Mouse (Mus musculus): Measurements from ENCODE around the gene Dohh.

DNA sequence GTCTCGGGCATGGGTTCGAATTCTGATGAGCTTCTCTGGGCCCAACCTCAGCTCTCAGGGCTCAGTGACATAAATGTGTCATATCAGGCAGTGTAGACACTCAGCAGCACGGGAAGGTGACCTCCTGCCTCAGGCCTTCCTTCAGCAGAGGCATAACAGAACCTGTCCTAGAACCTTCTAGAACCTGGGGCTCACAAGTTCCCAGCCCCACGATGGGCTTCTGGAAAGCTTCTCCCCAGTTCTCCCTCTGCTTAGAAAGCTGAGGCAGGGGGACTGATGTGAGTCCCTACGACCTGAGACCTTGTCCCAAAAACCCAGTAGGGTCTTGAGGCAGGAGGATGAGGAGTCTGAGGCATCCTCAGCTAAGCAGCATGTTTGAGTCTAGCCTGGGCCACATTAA is 30.9 kb downstream of the Dohh start:
- TF ChIP-seq CTCF (IDR thresholded peaks at IDR 0.05; ENCODE audit: control insufficient read depth, insufficient read depth, low read length) (no peak), POLR2A (IDR thresholded peaks at IDR 0.05; ENCODE audit: borderline replicate concordance, control insufficient read depth, low read depth, low read length) (no peak)

Data from bone marrow, adult 2 months (tissue).